Mouse (Mus musculus) neural tube, embryonic 11.5 days (tissue): ENCODE measurements around the gene Arl3. TPM values are rescaled to one million over a fixed set of nuclear protein-coding genes. Genes with fewer than 3 reads are reported as not detected.

Experiments
- ATAC-seq: fragments of 200-750 bp; cut with Nextera tagmentation; 2 replicates; pipeline ENCODE4 v1.8.0; 2017; ENCODE audit warnings: moderate number of reproducible peaks, mild to moderate bottlenecking, moderate TSS enrichment, moderate library complexity; ENCODE audit not compliant: insufficient read depth, low FRiP score, low TSS enrichment
- DNase-seq: peaks from one replicate; pipeline ENCODE4 v3.0.0-alpha.2; 2015; ENCODE audit warnings: low spot score
- H3K27ac ChIP-seq: fragments of 300-500 bp; sonication (generic); 2 replicates; pipeline ENCODE4 v1.5.1; 2014; ENCODE audit warnings: low read depth, mild to moderate bottlenecking, low read length
- H3K27me3 ChIP-seq: fragments of 300-500 bp; sonication (generic); 2 replicates; pipeline ENCODE4 v1.6.1; 2014; ENCODE audit warnings: mild to moderate bottlenecking, low read length, mixed read lengths; ENCODE audit not compliant: control insufficient read depth, insufficient read depth
- H3K36me3 ChIP-seq: fragments of 300-500 bp; sonication (generic); 2 replicates; pipeline ENCODE4 v1.6.1; 2014; ENCODE audit warnings: mild to moderate bottlenecking, low read length, moderate library complexity, mixed read lengths; ENCODE audit not compliant: control insufficient read depth, insufficient read depth
- H3K4me1 ChIP-seq: fragments of 300-500 bp; sonication (generic); 2 replicates; pipeline ENCODE4 v1.6.1; 2014; ENCODE audit warnings: low read length, mixed read lengths; ENCODE audit not compliant: control insufficient read depth, insufficient read depth
- H3K4me2 ChIP-seq: fragments of 300-500 bp; sonication (generic); 2 replicates; pipeline ENCODE4 v1.6.1; 2014; ENCODE audit warnings: low read depth, mild to moderate bottlenecking, moderate library complexity
- H3K4me3 ChIP-seq: fragments of 300-500 bp; sonication (generic); 2 replicates; pipeline ENCODE4 v1.5.1; 2014; ENCODE audit warnings: low read depth, low read length
- H3K9ac ChIP-seq: fragments of 300-500 bp; sonication (generic); 2 replicates; pipeline ENCODE4 v1.6.1; 2014; ENCODE audit warnings: mild to moderate bottlenecking, low read length
- H3K9me3 ChIP-seq: fragments of 300-500 bp; sonication (generic); 2 replicates; pipeline ENCODE4 v1.6.1; 2016; ENCODE audit warnings: low read length; ENCODE audit not compliant: control insufficient read depth
- WGBS: fragments of 180-500 bp; shearing (Covaris S2); extraction: QIAGEN DNeasy Blood & Tissue Kit; methylation state at CpG from one replicate; pipeline ENCODE4 v1.1.7; 2014; 5-methylcytosine and 5-hydroxymethylcytosine counted together
- polyA plus RNA-seq: library from polyadenylated mRNA; unstranded; fragments of >200 nt; fragmentation: Nextera tagmentation; extraction: Ambion mirVana; gene quantifications from 2 replicates; pipeline ENCODE4 v1.2.1, GENCODE M21; 2014

Gene Arl3
- polyA plus RNA-seq, 1 experiment from 2014 or later, result 123 TPM

- ATAC-seq (peak; percentile 83), DNase-seq (peak; percentile 99)
- Histone ChIP-seq H3K4me1 (peaks cover 14% of the 10 kb centered on the region), H3K4me3 (peak overlapping the region; percentile 99), H3K9me3 (no peaks in the 10 kb centered on the region), H3K27ac (peak overlapping the region; percentile 100), H3K36me3 (no peaks in the 10 kb centered on the region), H3K27me3 (no peaks in the 10 kb centered on the region), H3K9ac (peak overlapping the region; percentile 98), H3K4me2 (peak overlapping the region; percentile 99)
- under 1% methylated on average over 47 of the region's 52 CpGs for WGBS
Observed at GRCm38 (mm10) chr19:46499836-46500580, 73.0 kb downstream of the Arl3 start.

- Histone ChIP-seq H3K9me3 (no peaks in the 10 kb centered on the region), H3K4me1 (peaks cover 9% of the 10 kb centered on the region; the same call in 1 of the 2 replicates), H3K9ac (no peak overlapping the region), H3K4me3 (peak overlapping the region; percentile 99; the same call in 1 of the 2 replicates), H3K27me3 (no peaks in the 10 kb centered on the region), H3K36me3 (no peaks in the 10 kb centered on the region), H3K4me2 (peak overlapping the region; percentile 25), H3K27ac (peak overlapping the region; percentile 50; the same call in 1 of the 2 replicates)
- ATAC-seq, result no peak
- DNase-seq, result no peak
- WGBS, result 2% methylated on average over 3 of the region's 3 CpGs
Observed at GRCm38 (mm10) chr19:46499539-46499835, 73.5 kb downstream of the Arl3 start.

GRCm38 (mm10) chr19:46497230-46497629 is 75.8 kb downstream of the Arl3 start:
- H3K9ac ChIP-seq, result no peak overlapping the region
- H3K4me2 ChIP-seq, result no peak overlapping the region
- H3K4me1 ChIP-seq, result peaks cover 2% of the 10 kb centered on the region; the same call in 1 of the 2 replicates
- no peaks in the 10 kb centered on the region for H3K36me3 ChIP-seq
- H3K27me3 ChIP-seq, result no peaks in the 10 kb centered on the region
- DNase-seq (no peak), ATAC-seq (no peak)
- no peak overlapping the region for H3K27ac ChIP-seq
- no peaks in the 10 kb centered on the region for H3K9me3 ChIP-seq
- 70% methylated on average over 2 of the region's 2 CpGs for WGBS
- no peak overlapping the region for H3K4me3 ChIP-seq

GRCm38 (mm10) chr19:46495136-46495535 is 77.9 kb downstream of the Arl3 start:
- 85% methylated on average over 8 of the region's 8 CpGs for WGBS
- no peak overlapping the region for H3K27ac ChIP-seq
- H3K27me3 ChIP-seq, result no peaks in the 10 kb centered on the region
- no peak overlapping the region for H3K4me2 ChIP-seq
- no peak overlapping the region for H3K9ac ChIP-seq
- H3K4me3 ChIP-seq, result no peak overlapping the region
- DNase-seq (no peak), ATAC-seq (no peak)
- peaks cover 2% of the 10 kb centered on the region; the same call in 1 of the 2 replicates for H3K4me1 ChIP-seq
- no peaks in the 10 kb centered on the region for H3K36me3 ChIP-seq
- no peaks in the 10 kb centered on the region for H3K9me3 ChIP-seq

GRCm38 (mm10) chr19:46490634-46491033 is 82.4 kb downstream of the Arl3 start:
- WGBS, result 9% methylated on average over 2 of the region's 2 CpGs
- no peak for ATAC-seq
- H3K9ac ChIP-seq, result no peak overlapping the region

GRCm38 (mm10) chr19:46489448-46489847 is 83.5 kb downstream of the Arl3 start:
- ATAC-seq, result no peak
- Histone ChIP-seq H3K4me2 (no peak overlapping the region), H3K4me1 (no peaks in the 10 kb centered on the region), H3K9me3 (no peaks in the 10 kb centered on the region), H3K4me3 (no peak overlapping the region), H3K27me3 (no peaks in the 10 kb centered on the region), H3K36me3 (no peaks in the 10 kb centered on the region; the same call in 1 of the 2 replicates), H3K27ac (no peak overlapping the region), H3K9ac (no peak overlapping the region)
- WGBS, result 83% methylated on average over 1 of the region's 1 CpGs
- no peak for DNase-seq

More at GRCm38 (mm10) chr19:46490634-46491033, 82.4 kb downstream of the Arl3 start:
- H3K9me3 ChIP-seq, result no peaks in the 10 kb centered on the region
- no peak overlapping the region for H3K4me3 ChIP-seq
- H3K27me3 ChIP-seq, result no peaks in the 10 kb centered on the region
- no peak overlapping the region for H3K4me2 ChIP-seq
- no peak overlapping the region for H3K27ac ChIP-seq
- H3K4me1 ChIP-seq, result no peaks in the 10 kb centered on the region
- no peak for DNase-seq
- no peaks in the 10 kb centered on the region; the same call in 1 of the 2 replicates for H3K36me3 ChIP-seq

- 64% methylated on average over 2 of the region's 2 CpGs for WGBS
- Histone ChIP-seq H3K9ac (no peak overlapping the region; the same call in 1 of the 2 replicates), H3K4me2 (no peak overlapping the region), H3K27ac (no peak overlapping the region), H3K4me1 (no peaks in the 10 kb centered on the region), H3K27me3 (no peaks in the 10 kb centered on the region), H3K36me3 (no peaks in the 10 kb centered on the region; the same call in 1 of the 2 replicates), H3K4me3 (no peak overlapping the region), H3K9me3 (no peaks in the 10 kb centered on the region)
- no peak for DNase-seq
- ATAC-seq, result no peak
Observed at GRCm38 (mm10) chr19:46486709-46487108, 86.3 kb downstream of the Arl3 start.

- no peaks in the 10 kb centered on the region for H3K27me3 ChIP-seq
- WGBS, result 71% methylated on average over 9 of the region's 9 CpGs
Observed at GRCm38 (mm10) chr19:46485847-46486246, 87.2 kb downstream of the Arl3 start.

GRCm38 (mm10) chr19:46484518-46484917 is 88.5 kb downstream of the Arl3 start:
- Histone ChIP-seq H3K27ac (no peak overlapping the region), H3K27me3 (no peaks in the 10 kb centered on the region), H3K4me1 (no peaks in the 10 kb centered on the region), H3K36me3 (no peaks in the 10 kb centered on the region; the same call in 1 of the 2 replicates), H3K9ac (no peak overlapping the region), H3K4me2 (no peak overlapping the region), H3K9me3 (no peaks in the 10 kb centered on the region), H3K4me3 (no peak overlapping the region)
- 91% methylated on average over 5 of the region's 5 CpGs for WGBS
- ATAC-seq (no peak), DNase-seq (no peak)

More at GRCm38 (mm10) chr19:46485847-46486246, 87.2 kb downstream of the Arl3 start:
- ATAC-seq (no peak), DNase-seq (no peak)
- H3K4me1 ChIP-seq, result no peaks in the 10 kb centered on the region
- H3K27ac ChIP-seq, result no peak overlapping the region
- no peak overlapping the region for H3K4me2 ChIP-seq
- H3K9ac ChIP-seq, result no peak overlapping the region
- H3K36me3 ChIP-seq, result no peaks in the 10 kb centered on the region; the same call in 1 of the 2 replicates
- no peaks in the 10 kb centered on the region for H3K9me3 ChIP-seq
- no peak overlapping the region for H3K4me3 ChIP-seq
